Mouse (Mus musculus): ENCODE measurements around the gene Rb1. TPM values are rescaled to one million over a fixed set of nuclear protein-coding genes. Genes with fewer than 3 reads are reported as not detected.

The Rb1 gene
- total RNA-seq, 2 experiments from 2014 or later: 16.1 to 23.7 TPM

GRCm38 (mm10) chr14:73271807-73272206, 53.8 kb downstream of the Rb1 start:
- no peak for DNase-seq (ENCODE audit: low spot score in 2 of 2)

- DNase-seq (ENCODE audit: low spot score in 2 of 2): no peak
These were observed 59.5 kb downstream of the Rb1 start for GRCm38 (mm10) chr14:73266166-73266565.

DNA sequence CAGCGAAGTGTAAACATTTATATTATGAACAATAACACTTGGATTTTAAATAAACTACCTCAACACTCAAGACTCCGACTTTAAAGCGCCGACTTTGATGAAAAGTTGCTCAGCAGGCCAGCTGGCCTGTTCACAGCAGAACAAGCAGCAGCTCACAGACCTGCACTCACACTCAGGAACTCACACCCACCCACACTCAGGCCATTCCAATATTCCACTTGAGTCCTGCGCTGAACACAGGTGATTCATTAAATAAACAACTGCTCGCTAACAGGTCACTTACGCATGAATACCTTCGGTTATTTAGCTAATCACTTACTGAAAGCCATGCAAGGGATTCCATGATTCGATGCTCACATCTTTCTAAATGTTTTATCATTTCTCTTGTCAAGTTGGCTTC, 63.4 kb downstream of the Rb1 start:
- no peak for DNase-seq (ENCODE audit: low spot score in 2 of 2)

DNA sequence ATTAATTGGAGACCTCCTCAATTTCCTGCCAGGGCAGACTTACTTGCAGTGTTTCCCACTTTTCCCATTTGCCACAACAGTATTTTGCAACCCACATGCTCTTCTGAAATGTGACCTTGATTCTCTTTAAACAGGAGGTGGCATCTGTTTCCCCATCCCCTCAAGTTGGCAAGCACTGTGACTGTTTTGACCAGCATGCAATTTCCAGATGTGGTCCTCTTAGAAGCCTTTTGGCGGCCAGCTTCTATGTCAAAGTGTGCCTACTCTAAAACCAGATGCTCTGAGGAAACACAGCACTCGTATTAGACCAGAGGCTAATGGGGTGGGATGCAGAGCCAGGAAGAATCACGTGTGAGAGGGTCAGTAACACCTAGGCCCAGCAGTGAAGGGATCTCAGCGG, 67.4 kb downstream of the Rb1 start:
- DNase-seq (ENCODE audit: low spot score in 2 of 2): no peak

DNA sequence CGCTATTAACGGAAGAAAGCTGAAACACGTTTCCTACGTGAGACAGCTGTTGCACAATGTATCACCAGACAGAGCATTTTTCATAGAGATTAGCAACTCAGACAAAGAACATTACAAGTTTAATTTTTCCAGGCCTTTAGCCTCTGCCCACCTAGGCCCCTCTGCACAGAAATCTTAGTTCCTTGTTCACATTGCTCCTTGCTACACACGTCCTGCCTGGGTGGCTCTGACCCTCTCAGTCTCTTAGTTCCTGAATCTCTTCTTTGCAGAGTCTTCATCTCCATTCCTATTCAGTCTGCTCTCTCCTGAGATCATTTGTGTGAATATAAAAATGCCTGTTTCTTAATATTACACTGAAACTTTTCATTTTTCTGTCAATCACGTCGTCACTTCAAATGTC, 68.3 kb downstream of the Rb1 start:
- DNase-seq (ENCODE audit: low spot score in 2 of 2): no peak

GRCm38 (mm10) chr14:73255426-73255970, 70.1 kb downstream of the Rb1 start:
- no peak for DNase-seq (ENCODE audit: low spot score in 2 of 2)

GRCm38 (mm10) chr14:73254412-73254811, 71.2 kb downstream of the Rb1 start:
- no peak for DNase-seq (ENCODE audit: low spot score in 2 of 2)

- DNase-seq (ENCODE audit: low spot score in 2 of 2): no peak
These were observed 72.0 kb downstream of the Rb1 start for GRCm38 (mm10) chr14:73253453-73254251.

DNA sequence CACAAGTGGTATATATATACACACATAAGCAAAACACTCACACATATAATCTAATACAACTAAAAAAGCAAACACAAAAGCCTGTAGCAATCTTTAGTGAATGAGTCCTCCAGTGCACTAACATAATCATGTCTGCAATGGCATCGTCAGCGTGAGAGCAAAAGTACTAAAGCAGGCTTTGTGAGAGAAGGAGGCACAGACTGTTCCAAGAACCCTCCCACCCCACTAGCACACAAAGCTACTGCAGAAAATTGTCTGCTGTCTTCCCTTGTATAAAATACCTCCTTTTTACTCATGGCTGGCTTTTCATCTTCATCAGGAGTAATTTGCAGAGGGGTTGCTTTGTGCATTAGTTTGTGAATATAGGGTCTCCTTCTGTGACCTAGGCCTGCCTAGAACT, 73.3 kb downstream of the Rb1 start:
- no peak for DNase-seq (ENCODE audit: low spot score in 2 of 2)

GRCm38 (mm10) chr14:73250056-73250455, 75.6 kb downstream of the Rb1 start:
- DNase-seq (ENCODE audit: low spot score in 2 of 2): no peak

DNA sequence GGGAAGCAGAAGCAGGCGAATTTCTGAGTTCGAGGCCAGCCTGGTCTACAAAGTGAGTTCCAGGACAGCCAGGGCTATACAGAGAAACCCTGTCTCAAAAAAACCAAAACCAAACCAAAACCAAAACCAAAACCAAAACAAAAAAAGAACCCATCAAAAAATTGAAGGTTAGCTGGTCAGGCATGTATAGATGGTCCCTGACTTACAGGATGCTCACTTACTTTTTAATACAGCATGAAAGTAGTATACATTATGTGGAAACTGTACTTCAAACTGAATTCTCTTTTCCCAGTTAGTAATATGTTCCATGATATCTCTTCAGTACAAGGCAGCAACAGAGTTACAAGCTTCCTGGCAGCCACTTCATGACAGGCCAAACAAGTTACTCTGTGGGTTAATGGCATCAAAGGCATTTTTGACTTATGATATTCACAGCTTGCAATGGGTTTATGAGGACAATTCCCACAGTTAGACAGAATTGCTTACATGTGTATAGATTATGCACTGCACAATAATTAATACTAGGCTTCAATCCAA, 81.5 kb downstream of the Rb1 start:
- DNase-seq (ENCODE audit: low spot score in 2 of 2): no peak

DNA sequence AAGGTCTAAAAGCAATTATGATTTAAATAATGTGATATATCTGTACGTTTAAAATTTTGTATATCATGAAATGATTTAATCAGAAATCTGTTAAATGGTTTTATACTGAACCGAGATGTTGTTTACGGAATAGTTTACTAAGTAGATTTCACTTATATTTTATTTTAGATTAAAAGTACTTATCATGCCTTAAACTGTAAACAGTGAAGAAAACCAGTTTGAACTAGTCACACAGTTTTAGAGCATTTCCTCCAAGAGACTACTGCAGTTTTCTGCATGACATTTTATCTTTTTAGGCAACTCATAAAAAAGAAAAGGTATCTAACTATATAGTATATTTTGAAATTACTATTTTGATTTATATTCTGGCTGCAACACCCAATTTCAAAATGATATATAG, 85.8 kb downstream of the Rb1 start:
- DNase-seq (ENCODE audit: low spot score in 2 of 2): no peak

DNA sequence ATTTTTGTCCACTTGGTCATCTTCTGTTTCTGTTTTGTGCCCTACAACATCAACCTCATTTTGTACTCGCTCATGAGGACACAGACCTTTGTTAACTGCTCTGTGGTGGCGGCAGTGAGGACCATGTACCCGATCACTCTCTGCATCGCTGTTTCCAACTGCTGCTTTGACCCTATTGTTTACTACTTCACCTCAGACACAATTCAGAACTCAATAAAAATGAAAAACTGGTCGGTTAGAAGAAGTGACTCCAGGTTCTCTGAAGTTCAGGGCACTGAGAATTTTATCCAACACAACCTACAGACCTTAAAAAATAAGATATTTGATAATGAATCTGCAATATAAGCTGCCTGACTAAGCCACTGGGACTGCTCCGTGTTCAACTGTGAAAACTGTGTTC, 86.3 kb downstream of the Rb1 start:
- DNase-seq (ENCODE audit: low spot score in 2 of 2): no peak

DNA sequence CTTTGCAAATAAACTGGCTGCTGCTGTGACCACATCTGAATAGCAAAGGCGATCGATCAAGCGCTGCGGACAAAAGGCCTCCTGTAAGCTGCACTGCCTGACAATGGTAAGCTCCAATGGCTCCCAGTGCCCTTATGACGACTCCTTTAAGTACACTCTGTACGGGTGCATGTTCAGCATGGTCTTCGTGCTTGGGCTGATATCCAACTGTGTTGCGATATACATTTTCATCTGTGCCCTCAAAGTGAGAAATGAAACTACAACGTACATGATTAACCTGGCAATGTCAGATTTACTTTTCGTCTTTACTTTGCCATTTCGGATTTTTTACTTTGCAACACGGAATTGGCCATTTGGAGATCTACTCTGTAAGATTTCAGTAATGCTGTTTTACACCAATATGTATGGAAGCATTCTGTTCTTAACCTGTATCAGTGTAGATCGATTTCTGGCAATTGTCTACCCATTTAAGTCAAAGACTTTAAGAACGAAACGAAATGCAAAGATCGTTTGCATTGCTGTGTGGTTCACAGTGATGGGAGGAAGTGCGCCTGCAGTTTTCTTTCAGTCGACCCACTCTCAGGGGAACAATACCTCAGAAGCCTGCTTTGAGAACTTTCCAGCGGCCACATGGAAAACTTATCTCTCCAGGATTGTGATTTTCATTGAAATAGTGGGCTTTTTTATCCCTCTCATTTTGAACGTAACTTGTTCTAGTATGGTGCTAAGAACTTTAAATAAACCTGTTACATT, 86.9 kb downstream of the Rb1 start:
- DNase-seq (ENCODE audit: low spot score in 2 of 2): no peak

GRCm38 (mm10) chr14:73237848-73238321, 87.7 kb downstream of the Rb1 start, which contains the start of gene Lpar6:
Gene Lpar6 (plus strand): TSS chr14:73237895.
- peak; percentile 15 to 28 for DNase-seq (ENCODE audit: low spot score in 2 of 2)

DNA sequence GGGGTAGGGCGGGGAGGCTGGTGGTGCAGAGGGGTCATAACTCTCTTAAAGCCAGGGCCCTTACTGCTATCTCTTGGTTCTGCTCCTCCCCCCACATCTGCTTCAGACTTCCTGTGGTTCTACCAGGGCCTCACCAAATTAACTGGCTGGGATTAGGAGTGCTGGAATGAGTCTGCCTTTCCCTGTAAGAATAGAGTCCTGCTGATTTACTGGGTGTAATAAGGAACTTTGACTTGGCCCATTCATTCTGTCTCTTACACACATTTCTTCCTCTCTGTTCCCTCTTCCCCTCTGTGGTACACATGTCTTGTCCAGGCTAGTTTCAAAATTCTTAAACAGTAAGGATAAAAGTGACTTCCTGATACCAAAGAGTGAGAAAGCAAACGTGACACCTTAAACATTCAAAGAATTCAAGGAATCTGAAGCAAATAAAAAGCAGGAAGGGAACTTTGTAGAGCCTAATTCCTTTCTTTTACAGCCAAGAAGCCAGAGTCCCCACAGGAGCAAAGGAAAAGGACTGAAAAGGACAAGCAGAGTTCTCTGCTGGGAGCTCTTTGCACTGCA, 91.1 kb downstream of the Rb1 start:
- no peak for DNase-seq (ENCODE audit: low spot score in 2 of 2)

DNA sequence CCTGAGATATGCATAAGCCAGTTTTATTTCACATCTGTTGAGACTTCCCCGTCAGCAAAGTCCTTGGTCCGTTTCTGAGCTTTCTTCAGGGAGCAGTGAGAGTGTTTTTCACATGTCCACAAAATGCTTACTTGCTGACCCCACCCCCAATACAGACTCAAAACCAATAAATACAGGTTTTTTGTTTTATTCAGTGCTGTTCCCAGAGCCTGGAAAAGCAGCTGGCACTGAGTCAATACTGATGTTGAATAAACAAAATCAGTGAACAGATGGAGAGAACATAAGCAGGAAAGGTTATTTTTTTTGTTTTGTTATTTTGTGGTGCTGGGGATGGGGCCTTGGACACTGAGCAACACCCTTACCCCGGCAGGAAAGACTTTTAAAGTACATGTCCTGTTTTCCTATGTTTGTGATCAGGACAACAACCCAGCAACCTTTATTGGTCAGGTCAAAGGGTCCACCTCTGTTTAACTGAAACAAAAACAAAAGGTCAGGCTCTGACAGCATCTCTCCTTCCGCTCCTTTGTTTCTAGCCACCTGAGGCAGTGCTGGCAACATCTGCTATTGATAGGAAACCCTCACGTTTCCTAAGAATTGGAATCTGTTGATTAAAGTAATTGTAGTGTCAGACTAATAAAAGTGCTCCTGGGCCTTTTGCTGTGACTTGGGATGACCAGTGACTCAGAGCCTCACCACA, 94.2 kb downstream of the Rb1 start:
- no peak for DNase-seq (ENCODE audit: low spot score in 2 of 2)

- DNase-seq (ENCODE audit: low spot score in 2 of 2): no peak
These were observed 98.8 kb downstream of the Rb1 start for GRCm38 (mm10) chr14:73226849-73227248.

- DNase-seq (ENCODE audit: low spot score in 2 of 2): no peak
These were observed 99.3 kb downstream of the Rb1 start for GRCm38 (mm10) chr14:73226346-73226745.

DNA sequence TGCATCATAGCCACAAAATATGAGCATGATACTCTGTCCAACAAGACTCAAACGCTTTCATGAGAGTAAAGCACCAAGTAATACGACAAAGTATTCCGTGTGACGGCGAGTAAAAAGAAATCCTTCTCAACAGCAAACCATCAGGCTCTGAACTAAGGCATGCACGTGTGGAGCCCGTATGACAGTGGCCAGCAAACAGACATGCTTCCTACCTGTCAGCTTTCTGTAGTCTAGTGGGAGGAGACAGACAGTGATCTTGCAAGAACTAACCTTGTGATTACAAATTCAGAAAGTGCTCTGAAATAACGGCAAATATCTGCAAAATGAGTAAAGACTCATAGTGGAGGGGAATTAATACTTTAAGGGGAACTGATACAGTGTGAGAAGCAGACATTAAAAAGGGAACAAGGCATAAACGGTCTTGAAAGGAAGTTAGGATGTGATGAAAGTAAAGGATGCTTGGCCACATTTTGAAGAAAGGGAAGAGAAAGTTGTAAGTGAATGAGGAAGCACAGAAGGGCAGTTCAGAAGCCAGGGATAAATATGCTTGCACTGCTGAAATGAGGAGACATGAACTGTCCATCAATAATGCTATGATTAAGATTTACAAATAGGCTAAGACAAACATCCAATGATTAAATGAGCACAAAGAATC, 103.2 kb downstream of the Rb1 start:
- no peak for DNase-seq (ENCODE audit: low spot score in 2 of 2)

Data from adrenal gland, postnatal 4 days (tissue).